Mouse (Mus musculus) yolk sac, embryonic 10.5 days (tissue): Measurements from ENCODE around the gene Bcap29.
"Not testable (repeated sequence)": the region's sequence is repeated elsewhere in the genome, so short reads cannot be mapped to it uniquely, and the experiment has no call there.

Experiments used
- DNase-seq: peaks from one replicate; pipeline ENCODE4 v3.0.0-alpha.2; 2017; ENCODE audit warnings: low spot score

Gene Bcap29

GRCm38 (mm10) chr12:31634343-31635239 lies at the start of gene Bcap29:
Bcap29 (minus strand) TSS chr12:31634658.
- peak; percentile 57 for DNase-seq

- DNase-seq: no peak
Measured at GRCm38 (mm10) chr12:31667187-31667586, 32.7 kb upstream of the Bcap29 start.

GRCm38 (mm10) chr12:31665999-31666398 lies 31.5 kb upstream of the Bcap29 start:
- DNase-seq: no peak

- DNase-seq: no peak
Measured at GRCm38 (mm10) chr12:31656841-31657240, 22.4 kb upstream of the Bcap29 start.

GRCm38 (mm10) chr12:31654965-31655477 lies 20.6 kb upstream of the Bcap29 start:
- DNase-seq: no peak

- peak; percentile 97 for DNase-seq
Measured at GRCm38 (mm10) chr12:31654197-31654964, 19.9 kb upstream of the Bcap29 start, which contains the start of the genes Dus4l and Cog5. Dus4l (minus strand) TSS chr12:31654826. Cog5 (plus strand) TSS chr12:31654869.

GRCm38 (mm10) chr12:31653611-31654010 lies 19.2 kb upstream of the Bcap29 start:
- no peak for DNase-seq

- DNase-seq: no peak
Measured at GRCm38 (mm10) chr12:31635240-31635607, 766 bp upstream of the Bcap29 start.

- no peak for DNase-seq
Measured at GRCm38 (mm10) chr12:31633970-31634342, 502 bp downstream of the Bcap29 start.

GRCm38 (mm10) chr12:31628396-31628795 lies 6.1 kb downstream of the Bcap29 start:
- DNase-seq: not testable (repeated sequence)

GRCm38 (mm10) chr12:31625016-31625415 lies 9.4 kb downstream of the Bcap29 start:
- DNase-seq: no peak

GRCm38 (mm10) chr12:31620106-31620505 lies 14.4 kb downstream of the Bcap29 start:
- no peak for DNase-seq

- no peak for DNase-seq
Measured at GRCm38 (mm10) chr12:31613353-31613752, 21.1 kb downstream of the Bcap29 start.

GRCm38 (mm10) chr12:31608138-31608537 lies 26.3 kb downstream of the Bcap29 start:
- DNase-seq: no peak

GRCm38 (mm10) chr12:31604894-31605293 lies 29.6 kb downstream of the Bcap29 start:
- DNase-seq: no peak

GRCm38 (mm10) chr12:31603586-31603985 lies 30.9 kb downstream of the Bcap29 start:
- DNase-seq: peak; percentile 74

- no peak for DNase-seq
Measured at GRCm38 (mm10) chr12:31594296-31594695, 40.2 kb downstream of the Bcap29 start.

GRCm38 (mm10) chr12:31592011-31592410 lies 42.4 kb downstream of the Bcap29 start:
- DNase-seq: no peak

GRCm38 (mm10) chr12:31583726-31584125 lies 50.7 kb downstream of the Bcap29 start:
- no peak for DNase-seq

- DNase-seq: no peak
Measured at GRCm38 (mm10) chr12:31582081-31582480, 52.4 kb downstream of the Bcap29 start.

GRCm38 (mm10) chr12:31581319-31581810 lies 53.1 kb downstream of the Bcap29 start:
- no peak for DNase-seq

- DNase-seq: peak; percentile 15
Measured at GRCm38 (mm10) chr12:31580634-31581318, 53.7 kb downstream of the Bcap29 start.
